Mouse (Mus musculus) heart, postnatal 25 days (tissue): ENCODE measurements around the gene Ctxn2. TPM values are rescaled to one million over a fixed set of nuclear protein-coding genes. Genes with fewer than 3 reads are reported as not detected.
"Not testable (repeated sequence)": the region's sequence is repeated elsewhere in the genome, so short reads cannot be mapped to it uniquely, and the experiment has no call there.

ENCODE experiments used
- DNase-seq: peaks from one replicate; pipeline ENCODE4 v3.0.0; 2022; ENCODE audit warnings: low spot score
- intact Hi-C: fragments of 180-260 bp; cut with DNase I; formaldehyde crosslinking; loops from one replicate; pipeline ENCODE4 v1.15.1; 2025
- total RNA-seq, 2 experiments: library from RNA; stranded (reverse); gene quantifications; 2 replicates each; pipeline ENCODE4 v1.2.3; 2021

Ctxn2 gene
- not detected for total RNA-seq

GRCm38 (mm10) chr2:125135903-125136811 lies at the start of gene Ctxn2:
Gene Ctxn2, plus strand, starts transcription at chr2:125136692.
- intact Hi-C loops, result no loop called here
- DNase-seq, result peak; percentile 5

- intact Hi-C loops, result no loop called here
- no peak for DNase-seq
Observed at GRCm38 (mm10) chr2:125088757-125089156, 47.7 kb upstream of the Ctxn2 start.

- intact Hi-C loops, DNase-seq: not testable (repeated sequence)
Observed at GRCm38 (mm10) chr2:125092123-125092522, 44.4 kb upstream of the Ctxn2 start.

- intact Hi-C loops, DNase-seq: not testable (repeated sequence)
Observed at GRCm38 (mm10) chr2:125104491-125104890, 32.0 kb upstream of the Ctxn2 start.

GRCm38 (mm10) chr2:125106536-125106935 lies 30.0 kb upstream of the Ctxn2 start:
- intact Hi-C loops, DNase-seq: not testable (repeated sequence)

GRCm38 (mm10) chr2:125119381-125120110 lies 16.9 kb upstream of the Ctxn2 start:
- DNase-seq, result no peak
- intact Hi-C loops, result no loop called here

- intact Hi-C loops, result no loop called here
- DNase-seq, result no peak
Observed at GRCm38 (mm10) chr2:125122288-125122623, 14.2 kb upstream of the Ctxn2 start.

- peak; percentile 26 for DNase-seq
- intact Hi-C loops, result no loop called here
Observed at GRCm38 (mm10) chr2:125122624-125123476, 13.6 kb upstream of the Ctxn2 start.

GRCm38 (mm10) chr2:125123477-125123852 lies 13.0 kb upstream of the Ctxn2 start, which contains the start of gene Myef2:
Gene Myef2, minus strand, starts transcription at chr2:125123661.
- intact Hi-C loops, result no loop called here
- DNase-seq, result peak; percentile 50

GRCm38 (mm10) chr2:125125824-125126223 lies 10.7 kb upstream of the Ctxn2 start:
- intact Hi-C loops, result no loop called here
- no peak for DNase-seq

GRCm38 (mm10) chr2:125126792-125127191 lies 9.7 kb upstream of the Ctxn2 start:
- no peak for DNase-seq
- intact Hi-C loops, result no loop called here

GRCm38 (mm10) chr2:125134113-125134512 lies 2.4 kb upstream of the Ctxn2 start:
- DNase-seq, result no peak
- intact Hi-C loops, result no loop called here

- intact Hi-C loops, result no loop called here
- no peak for DNase-seq
Observed at GRCm38 (mm10) chr2:125136846-125137245, 354 bp downstream of the Ctxn2 start.

GRCm38 (mm10) chr2:125142336-125142735 lies 5.8 kb downstream of the Ctxn2 start:
- intact Hi-C loops, result no loop called here
- DNase-seq, result no peak

GRCm38 (mm10) chr2:125152388-125152787 lies 15.9 kb downstream of the Ctxn2 start, which contains the start of gene Slc12a1:
Gene Slc12a1, plus strand, starts transcription at chr2:125152505.
- intact Hi-C loops, result no loop called here
- DNase-seq, result no peak

- intact Hi-C loops, result no loop called here
- DNase-seq, result no peak
Observed at GRCm38 (mm10) chr2:125154294-125154693, 17.8 kb downstream of the Ctxn2 start.

GRCm38 (mm10) chr2:125155504-125155903 lies 19.0 kb downstream of the Ctxn2 start:
- no peak for DNase-seq

GRCm38 (mm10) chr2:125162012-125162470 lies 25.5 kb downstream of the Ctxn2 start:
- intact Hi-C loops, result no loop called here
- DNase-seq, result no peak

More at GRCm38 (mm10) chr2:125155504-125155903, 19.0 kb downstream of the Ctxn2 start:
- intact Hi-C loops, result no loop called here

GRCm38 (mm10) chr2:125178225-125178798 lies 41.8 kb downstream of the Ctxn2 start:
- no peak for DNase-seq
- intact Hi-C loops, result no loop called here
